Mouse (Mus musculus) stomach, embryonic 14.5 days (tissue): ENCODE measurements around the gene Col4a3. TPM values are rescaled to one million over a fixed set of nuclear protein-coding genes. Genes with fewer than 3 reads are reported as not detected.

Experiments used
- ATAC-seq: fragments of 200-750 bp; cut with Nextera tagmentation; 2 replicates; pipeline ENCODE4 v1.8.0; 2017; ENCODE audit warnings: low read depth, moderate TSS enrichment; ENCODE audit not compliant: insufficient number of reproducible peaks, insufficient read depth, low FRiP score
- H3K27ac ChIP-seq: fragments of 300-500 bp; sonication (generic); 2 replicates; pipeline ENCODE4 v1.5.1; 2014; ENCODE audit warnings: mild to moderate bottlenecking, low read length, moderate library complexity, mixed read lengths
- H3K27me3 ChIP-seq: fragments of 300-500 bp; sonication (generic); 2 replicates; pipeline ENCODE4 v1.6.1; 2014; ENCODE audit warnings: low read length, control low read depth, mixed read lengths; ENCODE audit not compliant: control insufficient read depth, insufficient read depth
- H3K36me3 ChIP-seq: fragments of 300-500 bp; sonication (generic); 2 replicates; pipeline ENCODE4 v1.6.1; 2014; ENCODE audit warnings: mild to moderate bottlenecking, control low read depth, low read length, moderate library complexity, mixed read lengths; ENCODE audit not compliant: control insufficient read depth, insufficient read depth
- H3K4me1 ChIP-seq: fragments of 300-500 bp; sonication (generic); 2 replicates; pipeline ENCODE4 v1.6.1; 2014; ENCODE audit warnings: low read length, control low read depth, mixed read lengths; ENCODE audit not compliant: control insufficient read depth, insufficient read depth
- H3K4me2 ChIP-seq: fragments of 300-500 bp; sonication (generic); replicated peaks from 2 replicates; pipeline ENCODE4 v1.6.1; 2014; ENCODE audit warnings: low read depth, low read length, control low read depth
- H3K4me3 ChIP-seq: fragments of 300-500 bp; sonication (generic); 2 replicates; pipeline ENCODE4 v1.5.1; 2014; ENCODE audit warnings: low read depth, low read length, control low read depth
- H3K9ac ChIP-seq: fragments of 300-500 bp; sonication (generic); replicated peaks from 2 replicates; pipeline ENCODE4 v1.6.1; 2014; ENCODE audit warnings: low read depth, mild to moderate bottlenecking, control low read depth, low read length, moderate library complexity, mixed read lengths
- H3K9me3 ChIP-seq: fragments of 300-500 bp; sonication (generic); 2 replicates; pipeline ENCODE4 v1.6.1; 2016; ENCODE audit warnings: low read depth, low read length, control low read depth; ENCODE audit not compliant: control insufficient read depth
- WGBS: fragments of 180-500 bp; shearing (Covaris S2); extraction: QIAGEN DNeasy Blood & Tissue Kit; methylation state at CpG from one replicate; pipeline ENCODE4 v1.1.7; 2014; 5-methylcytosine and 5-hydroxymethylcytosine counted together
- polyA plus RNA-seq: library from polyadenylated mRNA; unstranded; fragments of >200 nt; fragmentation: Nextera tagmentation; extraction: Ambion mirVana; gene quantifications from 2 replicates; pipeline ENCODE4 v1.2.1, GENCODE M21; 2014

The Col4a3 gene
- polyA plus RNA-seq, 1 experiment from 2014 or later = 0.71 TPM

- 81% methylated on average over 5 of the region's 5 CpGs for WGBS
- Histone ChIP-seq H3K4me1 (no peaks in the 10 kb centered on the region), H3K36me3 (no peaks in the 10 kb centered on the region), H3K27me3 (no peaks in the 10 kb centered on the region), H3K4me3 (no peak overlapping the region), H3K27ac (no peak overlapping the region), H3K9me3 (no peaks in the 10 kb centered on the region), H3K9ac (no peak overlapping the region), H3K4me2 (no peak overlapping the region)
- no peak for ATAC-seq
Measured at GRCm38 (mm10) chr1:82618592-82618991, 31.9 kb downstream of the Col4a3 start.

GRCm38 (mm10) chr1:82619981-82620380 is 33.3 kb downstream of the Col4a3 start:
- 82% methylated on average over 5 of the region's 5 CpGs for WGBS
- H3K4me2 ChIP-seq = no peak overlapping the region

DNA sequence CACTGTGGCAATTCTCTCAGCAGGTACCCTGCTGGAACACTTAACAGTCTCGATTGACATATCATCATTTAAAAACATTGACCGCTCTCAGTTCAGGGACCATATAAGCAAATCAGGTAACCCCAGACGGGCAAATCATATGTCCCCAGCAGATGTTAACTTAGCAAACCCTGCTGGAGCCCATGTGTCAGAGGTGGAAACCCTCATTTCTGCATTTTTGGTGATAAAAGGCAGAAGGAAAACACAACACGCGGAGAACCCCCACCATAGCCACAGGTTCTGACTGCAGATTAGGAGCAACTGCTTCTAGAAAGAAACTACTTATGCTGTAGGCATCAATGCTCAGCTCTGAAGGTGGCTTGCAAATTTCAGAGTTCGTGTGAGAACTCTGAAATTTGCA is 38.2 kb downstream of the Col4a3 start:
- Histone ChIP-seq H3K36me3 (no peaks in the 10 kb centered on the region), H3K27ac (no peak overlapping the region), H3K27me3 (no peaks in the 10 kb centered on the region), H3K4me3 (no peak overlapping the region), H3K9me3 (no peaks in the 10 kb centered on the region), H3K4me1 (no peaks in the 10 kb centered on the region), H3K4me2 (no peak overlapping the region), H3K9ac (no peak overlapping the region)
- WGBS = 79% methylated on average over 6 of the region's 6 CpGs
- no peak for ATAC-seq

More at GRCm38 (mm10) chr1:82619981-82620380, 33.3 kb downstream of the Col4a3 start:
- Histone ChIP-seq H3K4me1 (no peaks in the 10 kb centered on the region), H3K4me3 (no peak overlapping the region), H3K27ac (no peak overlapping the region), H3K9ac (no peak overlapping the region), H3K36me3 (no peaks in the 10 kb centered on the region), H3K9me3 (no peaks in the 10 kb centered on the region), H3K27me3 (no peaks in the 10 kb centered on the region)
- no peak for ATAC-seq

DNA sequence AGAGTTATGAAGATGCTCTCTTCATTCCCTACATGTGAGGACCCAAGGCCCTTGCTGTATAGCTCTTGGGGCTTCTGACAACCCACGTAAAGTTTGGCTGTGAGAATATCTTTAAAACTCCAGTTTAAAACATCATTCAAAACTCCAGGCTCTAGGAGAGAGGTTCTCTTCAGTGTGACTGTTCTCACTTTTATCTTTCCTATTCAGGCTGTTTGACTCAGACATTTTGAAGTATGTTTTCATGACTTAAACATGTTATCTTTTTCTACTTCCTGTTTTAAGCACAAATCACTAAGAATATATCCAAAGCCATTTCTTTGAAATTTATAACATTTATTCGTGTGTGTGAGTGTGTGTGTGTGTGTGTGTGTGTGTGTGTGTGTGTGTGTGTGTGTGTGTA is 38.8 kb downstream of the Col4a3 start:
- H3K9me3 ChIP-seq = no peaks in the 10 kb centered on the region
- no peak overlapping the region for H3K9ac ChIP-seq
- no peak overlapping the region for H3K27ac ChIP-seq
- no peak overlapping the region for H3K4me2 ChIP-seq
- H3K36me3 ChIP-seq = no peaks in the 10 kb centered on the region
- no peak overlapping the region for H3K4me3 ChIP-seq
- H3K4me1 ChIP-seq = no peaks in the 10 kb centered on the region
- H3K27me3 ChIP-seq = no peaks in the 10 kb centered on the region
- WGBS = 68% methylated on average over 2 of the region's 2 CpGs
- ATAC-seq = no peak

- Histone ChIP-seq H3K27me3 (no peaks in the 10 kb centered on the region), H3K4me1 (no peaks in the 10 kb centered on the region), H3K4me3 (no peak overlapping the region), H3K36me3 (no peaks in the 10 kb centered on the region), H3K9me3 (no peaks in the 10 kb centered on the region), H3K27ac (no peak overlapping the region), H3K9ac (no peak overlapping the region), H3K4me2 (no peak overlapping the region)
- WGBS = 38% methylated on average over 4 of the region's 4 CpGs
- ATAC-seq = no peak
Measured at GRCm38 (mm10) chr1:82627652-82628051, 40.9 kb downstream of the Col4a3 start.

DNA sequence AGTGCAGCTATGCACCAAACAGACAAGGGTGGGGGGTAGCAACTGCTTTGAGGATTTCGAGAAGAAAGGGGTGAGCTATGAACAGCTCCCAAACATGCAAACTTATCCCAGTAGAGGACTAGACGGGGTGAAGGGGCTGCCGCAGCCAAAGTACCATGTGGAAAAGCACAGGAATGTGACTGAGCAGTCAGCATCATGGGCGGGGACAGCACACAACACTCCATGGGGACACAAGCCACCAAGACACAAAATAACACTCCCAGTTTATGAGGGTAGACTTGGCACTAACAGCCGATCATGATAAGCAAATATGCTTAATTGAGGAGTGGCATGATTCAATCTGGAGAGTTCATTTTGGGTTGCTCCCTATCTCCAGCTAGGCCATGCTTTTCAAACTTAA is 42.8 kb downstream of the Col4a3 start:
- Histone ChIP-seq H3K27me3 (no peaks in the 10 kb centered on the region), H3K9me3 (no peaks in the 10 kb centered on the region), H3K36me3 (no peaks in the 10 kb centered on the region), H3K4me2 (no peak overlapping the region), H3K4me3 (no peak overlapping the region), H3K4me1 (no peaks in the 10 kb centered on the region), H3K27ac (no peak overlapping the region), H3K9ac (no peak overlapping the region)
- WGBS = 82% methylated on average over 5 of the region's 5 CpGs
- ATAC-seq = no peak

DNA sequence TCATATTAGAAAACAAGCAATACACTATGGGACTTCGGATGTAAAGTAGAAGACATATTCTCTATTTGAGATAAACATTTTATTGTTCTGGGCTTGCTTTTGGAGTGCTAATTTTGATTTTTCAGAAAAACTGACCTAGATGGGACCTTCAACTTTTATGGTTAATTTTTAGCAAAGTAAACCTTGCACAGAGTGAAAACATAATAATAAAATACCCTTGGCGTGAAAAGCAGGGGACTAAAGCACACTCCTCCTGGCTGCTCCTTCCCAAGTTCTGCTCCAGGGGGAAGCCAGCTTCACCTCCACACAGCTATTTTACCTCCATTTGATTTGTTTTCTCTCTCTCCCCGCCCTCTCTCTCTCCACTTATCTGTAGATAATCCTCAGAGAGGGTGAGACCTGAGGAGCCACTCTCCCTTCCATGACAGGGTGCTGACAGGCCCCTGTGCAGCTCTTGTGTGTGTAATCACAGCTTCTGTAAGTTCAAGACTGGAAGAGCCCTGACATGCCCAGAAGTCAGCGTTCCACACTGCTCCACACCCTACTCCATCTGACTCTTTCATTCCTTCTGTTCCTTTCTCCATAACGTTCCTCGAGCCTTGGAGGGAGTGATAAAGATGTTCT is 44.6 kb downstream of the Col4a3 start:
- no peaks in the 10 kb centered on the region for H3K36me3 ChIP-seq
- H3K4me2 ChIP-seq = no peak overlapping the region
- H3K27ac ChIP-seq = no peak overlapping the region
- H3K9me3 ChIP-seq = no peaks in the 10 kb centered on the region
- WGBS = 63% methylated on average over 6 of the region's 6 CpGs
- H3K9ac ChIP-seq = no peak overlapping the region
- no peaks in the 10 kb centered on the region for H3K27me3 ChIP-seq
- no peaks in the 10 kb centered on the region for H3K4me1 ChIP-seq
- H3K4me3 ChIP-seq = no peak overlapping the region
- ATAC-seq = no peak

DNA sequence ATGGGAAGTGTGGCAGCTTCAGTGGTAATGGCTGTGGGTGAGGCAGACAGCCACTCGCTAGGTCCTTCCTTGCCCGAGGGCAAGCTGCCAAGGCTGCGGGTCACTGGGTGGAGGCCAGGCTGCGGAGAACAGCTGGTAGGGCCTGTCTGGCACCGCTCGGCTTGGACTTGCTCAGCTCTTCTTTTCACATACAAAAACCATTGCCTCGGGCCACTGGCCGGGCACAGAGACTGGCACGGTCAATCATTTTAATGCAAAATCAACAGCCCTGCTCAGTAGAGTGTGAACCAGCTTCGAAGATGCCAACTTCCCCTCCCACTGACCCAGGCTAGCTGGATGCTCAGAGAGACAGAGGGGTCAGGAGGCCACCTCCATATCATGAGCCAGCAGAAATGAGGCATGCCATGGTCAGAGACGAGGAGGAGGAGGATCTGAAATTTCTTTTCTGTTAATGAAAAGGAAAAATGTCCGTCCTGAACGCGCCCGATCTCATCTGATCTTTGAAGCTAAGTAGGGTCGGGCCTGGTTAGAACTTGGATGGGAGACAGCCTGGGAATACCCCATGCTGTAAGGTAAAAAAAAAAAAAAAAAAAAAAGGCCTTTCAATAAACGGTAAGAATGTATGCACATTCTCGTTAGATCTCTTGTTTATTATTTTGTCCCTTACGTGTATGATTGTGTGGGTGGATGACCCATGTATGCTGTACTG is 48.0 kb downstream of the Col4a3 start:
- H3K9ac ChIP-seq = no peak overlapping the region
- no peaks in the 10 kb centered on the region for H3K9me3 ChIP-seq
- H3K4me2 ChIP-seq = no peak overlapping the region
- no peaks in the 10 kb centered on the region for H3K4me1 ChIP-seq
- no peaks in the 10 kb centered on the region for H3K27me3 ChIP-seq
- no peak; the same call in 1 of the 2 replicates for ATAC-seq
- 86% methylated on average over 19 of the region's 19 CpGs for WGBS
- no peak overlapping the region for H3K27ac ChIP-seq
- no peaks in the 10 kb centered on the region for H3K36me3 ChIP-seq
- no peak overlapping the region for H3K4me3 ChIP-seq

- no peak overlapping the region for H3K9ac ChIP-seq
- H3K4me3 ChIP-seq = no peak overlapping the region
- no peaks in the 10 kb centered on the region for H3K36me3 ChIP-seq
- H3K27me3 ChIP-seq = no peaks in the 10 kb centered on the region
- H3K9me3 ChIP-seq = no peaks in the 10 kb centered on the region
- H3K4me2 ChIP-seq = no peak overlapping the region
- no peaks in the 10 kb centered on the region for H3K4me1 ChIP-seq
- no peak overlapping the region for H3K27ac ChIP-seq
- no peak for ATAC-seq
- 85% methylated on average over 8 of the region's 9 CpGs for WGBS
Measured at GRCm38 (mm10) chr1:82635254-82635620, 48.5 kb downstream of the Col4a3 start.
